Mouse (Mus musculus) G1E (cell line): ENCODE measurements around the gene Fam118b.

Experiments used
- CTCF ChIP-seq: IDR thresholded peaks from 2 replicates; pipeline ENCODE4 v1.5.1; 2012; ENCODE audit warnings: low read depth, low read length, inconsistent platforms, mixed read lengths
- GATA1 ChIP-seq: IDR thresholded peaks from 2 replicates; pipeline ENCODE4 v1.6.1; 2012; ENCODE audit warnings: borderline replicate concordance, low read length, inconsistent platforms, mixed read lengths
- GATA2 ChIP-seq: IDR thresholded peaks from 2 replicates; pipeline ENCODE4 v1.6.1; 2012; ENCODE audit warnings: low read depth, low read length, inconsistent platforms, borderline replicate concordance
- POLR2AphosphoS5 ChIP-seq: IDR thresholded peaks from 2 replicates; pipeline ENCODE4 v1.6.1; 2012; ENCODE audit warnings: low read depth, low read length, inconsistent platforms; ENCODE audit not compliant: insufficient replicate concordance
- TAL1 ChIP-seq: conservative IDR thresholded peaks from 2 replicates; pipeline ENCODE4 v1.6.1; 2012; ENCODE audit warnings: low read depth, low read length, inconsistent platforms, mixed read lengths

- TF ChIP-seq CTCF, result no peak
- no peak for TF ChIP-seq TAL1
- TF ChIP-seq GATA1, result no peak
- TF ChIP-seq GATA2, result no peak
- TF ChIP-seq POLR2AphosphoS5, result peak; percentile 73; the same call in 1 of the 2 replicates
Measured at GRCm38 (mm10) chr9:35210542-35211474, 56.8 kb downstream of the Fam118b start, which contains the start of gene Foxred1.
